Mouse (Mus musculus): ENCODE results near the gene Cdh13. TPM values are rescaled to one million over a fixed set of nuclear protein-coding genes. Genes with fewer than 3 reads are reported as not detected.

Gene Cdh13
- total RNA-seq, 2 experiments from 2014 or later, result 182 to 194 TPM

GRCm38 (mm10) chr8:118983724-118984123 is 700.2 kb downstream of the Cdh13 start:
- intact Hi-C loops (cut with DNase I), result no loop called here
- no peak for DNase-seq

GRCm38 (mm10) chr8:118986796-118987195 is 703.3 kb downstream of the Cdh13 start:
- no peak for DNase-seq
- intact Hi-C loops (cut with DNase I), result no loop called here

- no peak for DNase-seq
- intact Hi-C loops (cut with DNase I), result no loop called here
Observed at GRCm38 (mm10) chr8:118995641-118996188, 712.2 kb downstream of the Cdh13 start.

GRCm38 (mm10) chr8:119000595-119000994 is 717.1 kb downstream of the Cdh13 start:
- no peak for DNase-seq
- intact Hi-C loops (cut with DNase I), result no loop called here

- intact Hi-C loops (cut with DNase I), result no loop called here
- no peak for DNase-seq
Observed at GRCm38 (mm10) chr8:119004821-119005220, 721.3 kb downstream of the Cdh13 start.

GRCm38 (mm10) chr8:119018675-119019074 is 735.1 kb downstream of the Cdh13 start:
- intact Hi-C loops (cut with DNase I), result no loop called here
- DNase-seq, result no peak

- no peak for DNase-seq
- intact Hi-C loops (cut with DNase I), result no loop called here
Observed at GRCm38 (mm10) chr8:119020781-119021180, 737.2 kb downstream of the Cdh13 start.

GRCm38 (mm10) chr8:119021478-119021877 is 737.9 kb downstream of the Cdh13 start:
- intact Hi-C loops (cut with DNase I), result no loop called here
- no peak for DNase-seq

- no peak for DNase-seq
- intact Hi-C loops (cut with DNase I), result no loop called here
Observed at GRCm38 (mm10) chr8:119022301-119022870, 738.9 kb downstream of the Cdh13 start.

GRCm38 (mm10) chr8:119033398-119033797 is 749.9 kb downstream of the Cdh13 start:
- DNase-seq, result no peak
- intact Hi-C loops (cut with DNase I), result no loop called here

- no peak for DNase-seq
- intact Hi-C loops (cut with DNase I), result no loop called here
Observed at GRCm38 (mm10) chr8:119034037-119034436, 750.5 kb downstream of the Cdh13 start.

- intact Hi-C loops (cut with DNase I), result no loop called here
- DNase-seq, result no peak
Observed at GRCm38 (mm10) chr8:119035126-119035525, 751.6 kb downstream of the Cdh13 start.

GRCm38 (mm10) chr8:119037571-119037970 is 754.0 kb downstream of the Cdh13 start:
- no peak for DNase-seq
- intact Hi-C loops (cut with DNase I), result no loop called here

GRCm38 (mm10) chr8:119039358-119039757 is 755.8 kb downstream of the Cdh13 start:
- intact Hi-C loops (cut with DNase I), result no loop called here
- no peak for DNase-seq

- DNase-seq, result no peak
- intact Hi-C loops (cut with DNase I), result no loop called here
Observed at GRCm38 (mm10) chr8:119057876-119058275, 774.3 kb downstream of the Cdh13 start.

- no peak for DNase-seq
- intact Hi-C loops (cut with DNase I), result loop anchor here (5.0 to 10.0 kb wide), 3 partner anchors 209 to 777 kb away; partner anchors contain the start of gene Cdh13
Observed at GRCm38 (mm10) chr8:119061671-119062070, 778.1 kb downstream of the Cdh13 start.

- peak; percentile 40 to 70 for DNase-seq
- intact Hi-C loops (cut with DNase I), result loop anchor here (2.0 to 10.0 kb wide), 4 partner anchors 212 to 1134 kb away; partner anchors contain the start of gene Cdh13
Observed at GRCm38 (mm10) chr8:119064523-119064922, 781.0 kb downstream of the Cdh13 start.

- intact Hi-C loops (cut with DNase I), result loop anchor here (10.0 kb wide), 1 partner anchor 313 kb away; no protein-coding TSS in a partner anchor
- peak in 1 of 2 experiments; percentile 7 for DNase-seq
Observed at GRCm38 (mm10) chr8:119072291-119072690, 788.8 kb downstream of the Cdh13 start.

GRCm38 (mm10) chr8:119085022-119085421 is 801.5 kb downstream of the Cdh13 start:
- intact Hi-C loops (cut with DNase I), result no loop called here

GRCm38 (mm10) chr8:119098261-119098660 is 814.7 kb downstream of the Cdh13 start:
- intact Hi-C loops (cut with DNase I), result no loop called here
- DNase-seq, result peak; percentile 2 to 16

More at GRCm38 (mm10) chr8:119085022-119085421, 801.5 kb downstream of the Cdh13 start:
- DNase-seq, result no peak

- intact Hi-C loops (cut with DNase I), result no loop called here
- DNase-seq, result no peak
Observed at GRCm38 (mm10) chr8:119102871-119103270, 819.3 kb downstream of the Cdh13 start.

GRCm38 (mm10) chr8:119109655-119110054 is 826.1 kb downstream of the Cdh13 start:
- intact Hi-C loops (cut with DNase I), result no loop called here
- no peak for DNase-seq
